Mouse (Mus musculus): ENCODE data around the gene Phf19.

- TF ChIP-seq CTCF (IDR thresholded peaks at IDR 0.05; ENCODE audit: insufficient read depth, low read depth, low read length) (no peak), POLR2A (IDR thresholded peaks at IDR 0.05; ENCODE audit: insufficient read depth, low read depth, low read length) (no peak)
These were observed 11.1 kb downstream of the Phf19 start for GRCm38 (mm10) chr2:34902731-34903130.

Data from olfactory bulb, adult 2 months (tissue).